Mouse (Mus musculus) cortical plate, adult 2 months (tissue): Measurements from ENCODE around the gene Tead1.

ENCODE experiments used
- CTCF ChIP-seq: fragments of 200-500 bp; IDR thresholded peaks from 2 replicates; pipeline ENCODE4 v1.5.1; 2011; ENCODE audit warnings: mild to moderate bottlenecking, control low read depth, low read length; ENCODE audit not compliant: insufficient read depth; ENCODE audit errors: extremely low read depth
- POLR2A ChIP-seq: fragments of 200-500 bp; IDR thresholded peaks from 2 replicates; pipeline ENCODE4 v1.6.1; 2011; ENCODE audit warnings: mild to moderate bottlenecking, low read length, control low read depth; ENCODE audit not compliant: insufficient read depth; ENCODE audit errors: extremely low read depth

- TF ChIP-seq POLR2A (no peak), CTCF (no peak)
Observed at GRCm38 (mm10) chr7:112716701-112717100, 37.6 kb downstream of the Tead1 start.
